Mouse (Mus musculus) brain, adult 2 months (tissue): ENCODE data around the gene Sfpq.

Experiments used
- DNase-seq: peaks from one replicate; pipeline ENCODE4 v3.0.0; 2011; ENCODE audit warnings: low read depth, low spot score

Gene Sfpq

GRCm38 (mm10) chr4:127027228-127028190 is 6.4 kb downstream of the Sfpq start:
- peak; percentile 70 for DNase-seq

- DNase-seq = no peak
Observed at GRCm38 (mm10) chr4:127037158-127037557, 16.0 kb downstream of the Sfpq start.

- no peak for DNase-seq
Observed at GRCm38 (mm10) chr4:127037908-127038827, 17.0 kb downstream of the Sfpq start.

- DNase-seq = no peak
Observed at GRCm38 (mm10) chr4:127038828-127039349, 17.8 kb downstream of the Sfpq start.

GRCm38 (mm10) chr4:127039871-127040483 is 18.9 kb downstream of the Sfpq start:
- no peak for DNase-seq

- DNase-seq = no peak
Observed at GRCm38 (mm10) chr4:127043540-127043939, 22.4 kb downstream of the Sfpq start.

- no peak for DNase-seq
Observed at GRCm38 (mm10) chr4:127051121-127051520, 30.0 kb downstream of the Sfpq start.

- no peak for DNase-seq
Observed at GRCm38 (mm10) chr4:127053071-127053470, 31.9 kb downstream of the Sfpq start.

GRCm38 (mm10) chr4:127054522-127055198 is 33.5 kb downstream of the Sfpq start:
- no peak for DNase-seq

GRCm38 (mm10) chr4:127060585-127061290 is 39.6 kb downstream of the Sfpq start, which contains the start of gene Zmym1:
TSS of gene Zmym1 (minus strand) at chr4:127061152.
- DNase-seq = peak; percentile 92

- no peak for DNase-seq
Observed at GRCm38 (mm10) chr4:127064051-127064450, 42.9 kb downstream of the Sfpq start.

- no peak for DNase-seq
Observed at GRCm38 (mm10) chr4:127074915-127075314, 53.8 kb downstream of the Sfpq start.

GRCm38 (mm10) chr4:127076875-127077548 is 55.9 kb downstream of the Sfpq start, which contains the start of gene Zmym6:
TSS of gene Zmym6 (plus strand) at chr4:127077383.
- DNase-seq = peak; percentile 98

GRCm38 (mm10) chr4:127080806-127081205 is 59.7 kb downstream of the Sfpq start:
- DNase-seq = no peak

- DNase-seq = no peak
Observed at GRCm38 (mm10) chr4:127083131-127083530, 62.0 kb downstream of the Sfpq start.

- DNase-seq = no peak
Observed at GRCm38 (mm10) chr4:127085761-127086160, 64.6 kb downstream of the Sfpq start.
